Mouse (Mus musculus) liver, adult 2 months (tissue): ENCODE measurements around the gene Zfp574. TPM values are rescaled to one million over a fixed set of nuclear protein-coding genes. Genes with fewer than 3 reads are reported as not detected.

Source experiments
- DNase-seq: peaks from one replicate; pipeline ENCODE4 v3.0.0-alpha.2; 2011; ENCODE audit warnings: low read depth, low spot score; ENCODE audit errors: extremely low read depth
- H3K27ac ChIP-seq: fragments of 200-500 bp; replicated peaks from 2 replicates; pipeline ENCODE4 v1.5.1; 2012; ENCODE audit warnings: low read depth, mild to moderate bottlenecking, control low read depth, inconsistent platforms, low read length; ENCODE audit not compliant: insufficient read depth
- H3K27me3 ChIP-seq: fragments of 200-500 bp; 2 replicates; pipeline ENCODE4 v1.6.1; 2012; ENCODE audit warnings: mild to moderate bottlenecking, moderate library complexity, low read length, inconsistent platforms; ENCODE audit not compliant: control insufficient read depth, insufficient read depth
- H3K36me3 ChIP-seq: fragments of 200-500 bp; 2 replicates; pipeline ENCODE4 v1.6.1; 2012; ENCODE audit warnings: low read length, inconsistent platforms; ENCODE audit not compliant: control insufficient read depth, insufficient read depth
- H3K4me1 ChIP-seq: fragments of 200-500 bp; 2 replicates; pipeline ENCODE4 v1.6.1; 2011; ENCODE audit warnings: low read length; ENCODE audit not compliant: control insufficient read depth, insufficient read depth
- H3K4me3 ChIP-seq: fragments of 200-500 bp; 2 replicates; pipeline ENCODE4 v1.5.1; 2011; ENCODE audit warnings: low read depth, mild to moderate bottlenecking, control low read depth, low read length, moderate library complexity; ENCODE audit not compliant: insufficient read depth
- H3K79me2 ChIP-seq: fragments of 200-500 bp; 2 replicates; pipeline ENCODE4 v1.6.1; 2012; ENCODE audit warnings: inconsistent platforms, mild to moderate bottlenecking, low read length, moderate library complexity; ENCODE audit not compliant: control insufficient read depth, insufficient read depth
- H3K9ac ChIP-seq: fragments of 200-500 bp; 2 replicates; pipeline ENCODE4 v1.6.1; 2012; ENCODE audit warnings: low read depth, mild to moderate bottlenecking, control low read depth, inconsistent platforms, low read length
- CTCF ChIP-seq: fragments of 200-500 bp; IDR thresholded peaks from 2 replicates; pipeline ENCODE4 v1.5.1; 2011; ENCODE audit warnings: low read depth, low read length, control low read depth
- POLR2A ChIP-seq: fragments of 200-500 bp; IDR thresholded peaks from 2 replicates; pipeline ENCODE4 v1.6.1; 2011; ENCODE audit warnings: low read length, control low read depth; ENCODE audit not compliant: insufficient read depth; ENCODE audit errors: extremely low read depth
- WGBS: fragments of 180-500 bp; shearing (Covaris S2); methylation state at CpG from one replicate; pipeline ENCODE4 v1.1.7; 2018; 5-methylcytosine and 5-hydroxymethylcytosine counted together
- polyA plus RNA-seq: library from polyadenylated mRNA; depleted of rRNA; stranded (reverse); fragments of >200 nt; gene quantifications from 2 replicates; pipeline ENCODE4 v1.2.3, GENCODE M21; 2012
- total RNA-seq: library from RNA; depleted of rRNA; stranded (reverse); fragments of >200 nt; gene quantifications from 2 replicates; pipeline ENCODE4 v1.2.3, GENCODE M21; 2014

Zfp574 gene
- total and polyA plus RNA-seq, 2 experiments = 2.3 to 17.2 TPM

- no peaks in the 10 kb centered on the region for H3K79me2 ChIP-seq
- H3K9ac ChIP-seq = no peak overlapping the region
- peaks cover 2% of the 10 kb centered on the region; the same call in 1 of the 2 replicates for H3K4me1 ChIP-seq
- no peak; the same call in 1 of the 2 replicates for TF ChIP-seq CTCF
- no peak for TF ChIP-seq POLR2A
- 22% methylated on average over 3 of the region's 3 CpGs for WGBS
- H3K36me3 ChIP-seq = no peaks in the 10 kb centered on the region
- peak overlapping the region; percentile 11 for H3K27ac ChIP-seq
- no peak overlapping the region for H3K4me3 ChIP-seq
- peak; percentile 89 for DNase-seq
- no peaks in the 10 kb centered on the region for H3K27me3 ChIP-seq
Observed at GRCm38 (mm10) chr7:25052587-25052986, 19.8 kb upstream of the Zfp574 start.

GRCm38 (mm10) chr7:25056951-25057350, 15.4 kb upstream of the Zfp574 start:
- Histone ChIP-seq H3K4me1 (peaks cover 2% of the 10 kb centered on the region; the same call in 1 of the 2 replicates), H3K36me3 (no peaks in the 10 kb centered on the region), H3K27ac (no peak overlapping the region), H3K4me3 (no peak overlapping the region), H3K9ac (no peak overlapping the region), H3K27me3 (no peaks in the 10 kb centered on the region), H3K79me2 (no peaks in the 10 kb centered on the region)
- no peak for DNase-seq
- WGBS = 79% methylated on average over 4 of the region's 4 CpGs
- TF ChIP-seq POLR2A = no peak
- no peak for TF ChIP-seq CTCF

GRCm38 (mm10) chr7:25057888-25058287, 14.5 kb upstream of the Zfp574 start:
- Histone ChIP-seq H3K79me2 (no peaks in the 10 kb centered on the region), H3K36me3 (no peaks in the 10 kb centered on the region), H3K4me3 (no peak overlapping the region), H3K9ac (no peak overlapping the region), H3K4me1 (no peaks in the 10 kb centered on the region), H3K27ac (no peak overlapping the region), H3K27me3 (no peaks in the 10 kb centered on the region)
- DNase-seq = no peak
- TF ChIP-seq POLR2A (no peak), CTCF (no peak)
- 91% methylated on average over 5 of the region's 5 CpGs for whole genome bisulfite sequencing

GRCm38 (mm10) chr7:25058394-25058793, 14.0 kb upstream of the Zfp574 start:
- Histone ChIP-seq H3K4me3 (no peak overlapping the region), H3K79me2 (no peaks in the 10 kb centered on the region), H3K27me3 (no peaks in the 10 kb centered on the region), H3K4me1 (no peaks in the 10 kb centered on the region), H3K36me3 (no peaks in the 10 kb centered on the region), H3K9ac (no peak overlapping the region), H3K27ac (no peak overlapping the region)
- no peak for DNase-seq
- WGBS = 79% methylated on average over 8 of the region's 8 CpGs
- TF ChIP-seq CTCF = no peak
- no peak for TF ChIP-seq POLR2A

- Histone ChIP-seq H3K27me3 (no peaks in the 10 kb centered on the region), H3K9ac (no peak overlapping the region), H3K4me3 (no peak overlapping the region), H3K27ac (no peak overlapping the region), H3K36me3 (no peaks in the 10 kb centered on the region), H3K4me1 (no peaks in the 10 kb centered on the region), H3K79me2 (no peaks in the 10 kb centered on the region)
- DNase-seq = peak; percentile 47
- 38% methylated on average over 14 of the region's 14 CpGs for WGBS
- TF ChIP-seq CTCF (no peak), POLR2A (no peak)
Observed at GRCm38 (mm10) chr7:25058836-25059235, 13.5 kb upstream of the Zfp574 start.

- Histone ChIP-seq H3K79me2 (no peaks in the 10 kb centered on the region), H3K4me3 (no peak overlapping the region), H3K4me1 (0 out of 2 replicates have a peak, but pooled peaks cover 2% of the 10 kb centered on the region), H3K27ac (no peak overlapping the region), H3K27me3 (no peaks in the 10 kb centered on the region), H3K36me3 (no peaks in the 10 kb centered on the region), H3K9ac (no peak overlapping the region)
- WGBS = 90% methylated on average over 6 of the region's 6 CpGs
- TF ChIP-seq POLR2A (no peak), CTCF (no peak)
- DNase-seq = no peak
Observed at GRCm38 (mm10) chr7:25063346-25063745, 9.0 kb upstream of the Zfp574 start.
